Mouse (Mus musculus): ENCODE measurements at regions not wholly inside any gene's neighbourhood (a gene's known extent, or its start where the extent isn't known, plus 50 kb on each side); places are given as distances from the start of the nearest gene placed in this dataset.

- TF ChIP-seq CTCF (IDR thresholded peaks at IDR 0.05) (no peak), EP300 (IDR thresholded peaks at IDR 0.05) (no peak)
Observed at GRCm38 (mm10) chr12:50081157-50081556, 567.7 kb downstream of the Prkd1 start.
